Mouse (Mus musculus): ENCODE data around the gene Crybg2.

Gene Crybg2

DNA sequence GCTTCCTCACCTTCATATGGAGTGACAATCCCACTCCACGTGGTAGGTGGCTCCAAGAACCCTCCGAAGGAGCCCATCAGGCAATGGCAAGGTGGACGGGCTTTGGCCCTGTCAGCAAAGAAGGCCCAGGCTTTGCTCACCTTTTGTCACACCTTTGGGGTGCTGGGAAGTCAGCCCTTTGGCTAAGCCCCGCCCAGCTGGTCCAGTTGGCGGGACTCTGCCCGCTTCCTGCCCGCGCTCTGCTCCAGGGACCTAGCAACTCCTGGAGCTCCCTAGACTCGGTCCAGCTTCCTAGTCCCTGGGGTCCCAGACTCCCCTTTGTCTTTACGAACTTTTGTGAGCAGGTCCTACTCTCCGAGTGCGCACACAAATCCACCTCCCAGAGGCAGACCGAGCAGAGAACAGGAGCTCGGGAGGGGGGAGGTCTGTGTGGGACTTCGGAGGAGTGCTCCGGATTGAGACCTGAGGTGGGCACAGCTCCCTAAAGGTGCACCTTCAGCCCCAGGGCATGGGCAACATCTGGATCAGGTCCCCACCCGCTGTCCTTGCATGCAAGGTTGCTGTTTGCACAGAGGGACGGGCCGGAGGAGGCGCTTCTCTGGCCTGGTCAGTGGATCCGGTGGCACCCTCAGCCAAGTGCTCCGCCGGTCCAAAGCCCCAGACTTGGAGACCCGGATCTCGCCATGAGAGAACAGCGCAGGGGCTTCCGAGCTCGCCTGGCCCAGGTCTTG, at the start of gene Crybg2:
TSS of gene Crybg2 (plus strand) at position 681 of the 731 bp plus-strand sequence.
- DNase-seq (ENCODE audit: extremely low read depth, low read depth) = no peak

DNA sequence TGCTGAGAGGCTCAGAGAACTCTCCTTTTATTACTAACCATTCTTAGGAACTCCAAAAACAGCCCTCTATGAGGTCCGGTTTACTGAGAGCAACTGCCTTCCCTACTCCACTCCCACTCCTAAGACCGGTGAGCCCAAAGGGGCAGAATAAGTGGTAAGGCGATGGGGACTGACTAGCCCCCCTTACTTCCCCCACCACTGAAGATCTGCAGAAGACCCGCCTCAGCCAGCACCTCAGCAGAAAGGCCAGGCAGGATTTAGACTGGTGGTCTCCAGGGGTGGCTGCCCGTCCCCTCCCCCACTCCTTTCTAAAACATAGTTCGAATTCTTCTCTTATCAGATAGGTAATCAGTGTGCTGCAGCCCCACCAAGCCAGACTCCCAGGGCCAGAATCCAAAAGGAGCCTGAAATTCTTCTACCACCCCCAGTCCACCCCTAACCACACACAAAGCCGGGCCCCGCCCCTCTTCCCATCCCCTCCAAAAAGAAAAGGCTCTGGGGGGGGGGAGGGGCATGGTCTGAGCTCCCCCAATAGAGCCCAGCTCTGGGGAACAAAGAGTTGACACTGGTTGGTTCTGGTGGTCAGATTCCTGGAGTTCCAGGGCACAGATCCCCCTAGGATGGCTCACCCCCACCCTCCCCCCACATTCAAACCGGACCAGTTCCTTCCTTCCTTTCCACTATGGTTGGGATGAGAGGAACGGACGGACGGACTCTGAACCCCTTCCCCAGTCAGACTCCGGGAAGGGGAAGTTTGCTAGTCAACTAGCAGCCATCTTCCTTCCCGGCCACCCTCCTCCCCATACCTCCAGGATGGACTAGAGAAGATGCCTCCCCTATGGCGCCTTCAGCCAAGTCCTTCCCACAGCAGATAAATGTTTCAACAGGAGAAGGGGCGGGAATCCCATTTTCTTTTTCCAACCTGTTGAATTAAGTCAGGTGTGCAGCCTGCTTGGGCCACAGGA, 48.9 kb upstream of the Crybg2 start:
- DNase-seq (ENCODE audit: extremely low read depth, low read depth) = no peak

- no peak for DNase-seq (ENCODE audit: extremely low read depth, low read depth)
These were observed 47.6 kb upstream of the Crybg2 start for GRCm38 (mm10) chr4:134012858-134013528.

DNA sequence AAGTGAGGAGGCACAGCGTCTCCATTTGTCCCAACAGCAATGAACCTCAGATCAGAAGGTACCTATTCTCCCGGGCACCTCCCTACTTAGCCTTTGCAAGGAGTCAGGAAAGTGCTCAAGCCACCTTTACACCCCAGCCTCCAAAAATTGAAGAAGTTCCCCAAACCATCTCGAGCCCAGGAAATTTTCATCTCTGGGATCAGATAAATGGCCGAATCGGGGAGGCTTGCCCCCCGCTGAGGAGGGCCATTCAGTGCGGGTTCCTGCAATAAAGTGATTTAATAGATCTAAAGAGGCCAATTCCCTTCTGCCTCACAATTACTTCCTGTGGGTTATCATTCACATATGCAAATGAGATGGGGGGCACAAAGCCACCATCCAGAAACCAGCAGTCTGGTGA, 44.4 kb upstream of the Crybg2 start:
- no peak for DNase-seq (ENCODE audit: extremely low read depth, low read depth)

GRCm38 (mm10) chr4:134016767-134017166, 43.8 kb upstream of the Crybg2 start:
- DNase-seq (ENCODE audit: extremely low read depth, low read depth) = no peak

- DNase-seq (ENCODE audit: extremely low read depth, low read depth) = no peak
These were observed 43.3 kb upstream of the Crybg2 start for GRCm38 (mm10) chr4:134017201-134017865.

GRCm38 (mm10) chr4:134018038-134018778, 42.4 kb upstream of the Crybg2 start:
- DNase-seq (ENCODE audit: extremely low read depth, low read depth) = no peak

- no peak for DNase-seq (ENCODE audit: extremely low read depth, low read depth)
These were observed 41.9 kb upstream of the Crybg2 start, which contains the start of gene Lin28a for GRCm38 (mm10) chr4:134018779-134019145. TSS of gene Lin28a (minus strand) at chr4:134018841.

DNA sequence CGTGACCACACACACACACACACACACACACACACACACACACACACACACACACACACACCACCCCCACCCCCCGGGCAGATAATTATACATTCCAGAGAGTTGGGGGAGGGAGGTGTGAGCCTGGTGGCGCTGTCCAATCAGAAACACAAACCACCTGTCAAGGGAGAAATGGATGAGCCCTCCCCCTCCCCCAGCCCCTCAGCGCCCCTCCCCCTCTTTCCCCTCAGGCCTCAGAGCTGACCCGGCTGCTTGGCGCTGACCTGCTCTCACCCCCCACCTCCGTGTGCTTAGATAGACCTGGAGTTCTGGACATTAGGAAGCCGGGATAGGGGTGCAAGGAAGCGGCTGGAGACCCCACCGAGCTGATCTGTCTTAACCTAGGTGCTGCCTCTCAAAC, 41.4 kb upstream of the Crybg2 start:
- DNase-seq (ENCODE audit: extremely low read depth, low read depth) = no peak

GRCm38 (mm10) chr4:134019641-134020351, 40.8 kb upstream of the Crybg2 start:
- no peak for DNase-seq (ENCODE audit: extremely low read depth, low read depth)

DNA sequence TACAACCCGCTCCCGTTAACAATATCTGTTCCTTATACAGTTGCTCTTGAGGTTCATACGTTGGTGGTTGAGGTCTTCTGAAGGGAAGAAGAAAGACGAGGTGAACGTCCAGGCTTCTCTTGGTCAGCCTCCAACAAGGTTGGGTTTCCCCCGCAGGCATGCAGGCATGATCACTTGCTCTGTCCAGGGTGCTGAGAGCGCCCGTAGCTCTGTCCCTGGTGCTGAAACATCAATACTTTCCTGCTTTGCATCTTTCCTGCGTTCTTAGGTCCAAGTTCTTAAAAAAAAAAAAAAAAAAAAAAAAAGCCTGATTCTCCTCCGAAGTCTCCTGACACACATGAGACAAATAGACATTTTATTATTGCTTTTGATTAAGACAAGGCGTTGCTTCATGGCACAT, 40.0 kb upstream of the Crybg2 start:
- DNase-seq (ENCODE audit: extremely low read depth, low read depth) = peak; percentile 16

- DNase-seq (ENCODE audit: extremely low read depth, low read depth) = no peak
These were observed 34.8 kb upstream of the Crybg2 start for GRCm38 (mm10) chr4:134025802-134026201.

- peak; percentile 16 for DNase-seq (ENCODE audit: extremely low read depth, low read depth)
These were observed 24.7 kb upstream of the Crybg2 start for GRCm38 (mm10) chr4:134035953-134036352.

DNA sequence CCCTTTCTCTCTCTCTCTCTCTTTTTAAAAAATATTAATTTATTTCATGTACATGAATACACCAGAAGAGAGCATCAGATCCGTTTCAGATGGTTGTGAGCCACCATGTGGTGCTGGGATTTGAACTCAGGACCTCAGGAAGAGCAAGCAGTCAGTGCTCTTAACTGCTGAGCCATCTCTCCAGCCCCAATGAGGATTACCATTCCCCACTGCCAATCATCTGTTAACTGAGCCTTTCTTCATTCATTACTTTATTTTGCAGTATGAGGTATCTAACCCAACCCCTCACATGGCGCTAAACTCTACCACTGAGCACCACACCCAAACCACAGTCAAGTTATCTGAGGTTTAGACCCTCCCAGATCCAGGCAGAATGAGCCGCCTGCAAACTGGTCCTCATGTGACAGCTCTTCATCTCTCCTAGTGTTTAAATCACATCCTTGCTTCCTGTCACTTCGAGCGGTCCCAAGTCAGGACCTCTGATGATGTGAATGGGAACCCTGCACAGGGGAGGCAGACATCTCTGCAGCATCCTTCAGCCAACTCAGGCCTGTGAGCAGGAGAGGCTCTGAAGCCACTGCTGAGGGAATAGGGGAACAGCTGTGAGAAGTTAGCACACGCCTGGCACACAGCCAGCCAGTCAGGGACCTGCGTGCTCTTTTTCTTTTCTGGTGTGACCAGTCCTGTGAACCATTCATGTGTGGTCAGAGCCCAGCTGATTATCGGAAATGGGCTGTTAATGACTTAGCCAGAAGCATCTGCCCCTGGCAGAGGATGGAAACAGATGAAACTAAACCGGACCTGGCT, 19.1 kb upstream of the Crybg2 start:
- peak; percentile 70 for DNase-seq (ENCODE audit: extremely low read depth, low read depth)

DNA sequence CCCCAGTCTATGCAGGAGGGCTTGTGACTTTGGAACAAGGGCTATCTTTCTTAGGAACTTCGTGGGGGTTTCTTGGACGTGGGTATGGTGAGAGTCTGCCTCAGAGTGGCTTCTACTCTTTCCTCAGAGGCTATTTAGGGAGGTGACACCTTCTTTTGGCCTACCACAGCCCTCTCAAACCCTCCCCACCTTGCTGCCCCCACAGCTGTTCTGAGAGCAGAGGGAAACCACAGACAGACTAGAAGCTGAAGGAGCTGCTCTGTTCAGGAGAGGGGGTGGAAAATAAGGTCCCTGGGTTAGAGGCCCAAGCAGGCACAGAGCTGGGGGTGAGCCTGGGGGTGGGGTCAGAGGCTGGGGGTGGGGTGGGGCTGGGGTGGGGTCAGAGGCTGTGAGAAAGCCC, 17.6 kb upstream of the Crybg2 start:
- no peak for DNase-seq (ENCODE audit: extremely low read depth, low read depth)

GRCm38 (mm10) chr4:134047648-134048047, 13.0 kb upstream of the Crybg2 start:
- no peak for DNase-seq (ENCODE audit: extremely low read depth, low read depth)

GRCm38 (mm10) chr4:134051912-134052311, 8.7 kb upstream of the Crybg2 start:
- DNase-seq (ENCODE audit: extremely low read depth, low read depth) = no peak

DNA sequence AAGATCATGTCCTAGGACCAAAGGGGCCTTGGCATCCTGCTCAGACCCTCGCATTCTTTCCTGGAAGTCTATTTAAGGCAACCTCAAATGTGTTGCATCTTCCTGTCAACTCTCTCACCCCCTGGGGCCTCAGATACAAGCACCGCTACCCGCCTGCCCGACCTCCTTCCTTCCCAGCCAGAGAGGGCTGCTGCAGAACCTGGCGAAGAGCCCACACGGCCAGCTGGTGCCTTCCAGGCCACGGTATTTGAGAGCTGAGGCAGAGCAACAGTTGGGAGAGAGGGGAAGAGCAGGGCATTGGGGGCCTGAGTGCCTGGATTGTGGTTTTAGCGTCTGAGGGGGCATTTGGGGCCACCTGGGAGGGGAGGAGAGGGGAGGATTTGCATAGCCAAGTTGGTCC, 8.1 kb upstream of the Crybg2 start:
- DNase-seq (ENCODE audit: extremely low read depth, low read depth) = no peak

GRCm38 (mm10) chr4:134053538-134053937, 7.1 kb upstream of the Crybg2 start, which contains the start of gene Zfp683:
TSS of gene Zfp683 (plus strand) at chr4:134053838.
- no peak for DNase-seq (ENCODE audit: extremely low read depth, low read depth)
